ENCODE assay signal across 13 mouse cellular contexts in the genomic region with DNA sequence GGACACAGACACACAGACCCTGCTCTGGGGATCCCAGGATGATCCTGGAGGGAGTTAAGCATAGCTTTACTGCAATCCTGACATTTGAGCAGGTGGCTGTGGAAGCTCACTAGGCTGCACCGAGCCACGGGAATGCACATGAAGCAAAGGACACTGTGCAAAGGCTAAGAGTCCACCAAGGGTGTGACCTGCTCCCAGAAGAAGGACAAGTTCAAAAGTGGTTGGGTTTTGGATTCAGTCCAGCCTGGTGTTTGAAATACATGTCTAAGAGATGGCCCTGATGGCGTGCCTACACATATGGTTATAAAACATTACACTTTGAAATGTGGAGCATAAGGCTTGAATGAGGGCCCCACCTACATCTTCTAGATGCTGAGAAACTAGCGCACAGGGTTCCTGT. TPM values are rescaled to one million over a fixed set of nuclear protein-coding genes. Genes with fewer than 3 reads are reported as not detected.
DNase-seq lines count a peak whose midpoint lies in the region; ATAC-seq and TF ChIP-seq lines count a peak whose summit lies in the region.
"Had no signal": no experiment of that assay in that cellular context is flagged by ENCODE, and none has a peak within 500 bp of the region (broad histone marks: within the 10 kb centered on the region; RNA-seq: fewer than 3 reads in every experiment).

No protein-coding gene starts in this region.

- no peak overlapping the region for H3K4me2 ChIP-seq in heart, embryonic 12.5 days
- no peak overlapping the region for H3K4me2 ChIP-seq in midbrain, postnatal 0 days (ENCODE audit: low read depth, low read length, poor library complexity, severe bottlenecking)
- H3K4me2 ChIP-seq in stomach, embryonic 16.5 days (ENCODE audit: low read depth, low read length), result no peak overlapping the region
- H3K4me2 ChIP-seq: hindbrain, embryonic 13.5 days; liver, embryonic 13.5 days; midbrain, embryonic 15.5 days had no signal

- intact Hi-C loops in heart, postnatal 25 days (cut with DNase I), result no loop called here

- no peak overlapping the region for H3K9ac ChIP-seq in heart, embryonic 12.5 days
- no peak overlapping the region for H3K9ac ChIP-seq in midbrain, postnatal 0 days (replicated peaks; ENCODE audit: low read length, poor library complexity, severe bottlenecking)
- H3K9ac ChIP-seq in stomach, embryonic 16.5 days (ENCODE audit: low read length), result no peak overlapping the region
- H3K9ac ChIP-seq: hindbrain, embryonic 13.5 days; liver, embryonic 13.5 days; midbrain, embryonic 15.5 days had no signal

- no peak overlapping the region for H3K4me3 ChIP-seq in heart, embryonic 12.5 days
- H3K4me3 ChIP-seq in midbrain, embryonic 10.5 days, result no peak overlapping the region
- H3K4me3 ChIP-seq in midbrain, postnatal 0 days (ENCODE audit: low read depth, low read length), result no peak overlapping the region
- no peak overlapping the region for H3K4me3 ChIP-seq in kidney, adult 2 months (ENCODE audit: insufficient read depth, low read depth, low read length)
- H3K4me3 ChIP-seq in stomach, embryonic 16.5 days (replicated peaks; ENCODE audit: low read length), result no peak overlapping the region
- H3K4me3 ChIP-seq: hindbrain, embryonic 13.5 days; liver, embryonic 13.5 days; midbrain, embryonic 15.5 days had no signal

- no peaks in the 10 kb centered on the region for H3K9me3 ChIP-seq in heart, embryonic 12.5 days (replicated peaks)
- no peaks in the 10 kb centered on the region for H3K9me3 ChIP-seq in midbrain, embryonic 10.5 days (replicated peaks)
- H3K9me3 ChIP-seq in midbrain, postnatal 0 days (ENCODE audit: low read length), result no peaks in the 10 kb centered on the region
- H3K9me3 ChIP-seq in stomach, embryonic 16.5 days (replicated peaks; ENCODE audit: control insufficient read depth, low read length), result no peaks in the 10 kb centered on the region
- H3K9me3 ChIP-seq: hindbrain, embryonic 13.5 days; liver, embryonic 13.5 days; midbrain, embryonic 15.5 days had no signal

- H3K27me3 ChIP-seq in heart, embryonic 12.5 days (replicated peaks), result no peaks in the 10 kb centered on the region
- no peaks in the 10 kb centered on the region for H3K27me3 ChIP-seq in midbrain, embryonic 10.5 days (ENCODE audit: low read depth, poor library complexity, severe bottlenecking)
- H3K27me3 ChIP-seq in midbrain, postnatal 0 days (ENCODE audit: insufficient read depth, low read length), result no peaks in the 10 kb centered on the region
- no peaks in the 10 kb centered on the region for H3K27me3 ChIP-seq in kidney, adult 2 months (replicated peaks; ENCODE audit: control insufficient read depth, insufficient read depth, low read length)
- H3K27me3 ChIP-seq in stomach, embryonic 16.5 days (ENCODE audit: control insufficient read depth, insufficient read depth, low read length), result no peaks in the 10 kb centered on the region
- H3K27me3 ChIP-seq: hindbrain, embryonic 13.5 days; liver, embryonic 13.5 days; midbrain, embryonic 15.5 days had no signal

- TF ChIP-seq POLR2A in kidney, adult 2 months (IDR thresholded peaks at IDR 0.05; ENCODE audit: low read depth, low read length), result no peak

- no peak for DNase-seq in heart, postnatal 25 days (ENCODE audit: low spot score)
- no peak for DNase-seq in midbrain, embryonic 10.5 days (ENCODE audit: low spot score)
- DNase-seq in midbrain, postnatal 0 days (ENCODE audit: low spot score), result no peak
- peak; percentile 90 for DNase-seq in kidney, adult 2 months
- no peak for DNase-seq in layer of hippocampus, postnatal 14 days (ENCODE audit: low spot score in 2 of 2)
- DNase-seq in urinary bladder, postnatal 4 days (ENCODE audit: low spot score in 2 of 2), result no peak
- DNase-seq: liver, embryonic 13.5 days; spleen, adult 18-20 months; thymus, adult 2 months had no signal

- peaks cover 68% of the 10 kb centered on the region for H3K4me1 ChIP-seq in heart, embryonic 12.5 days (replicated peaks)
- H3K4me1 ChIP-seq in midbrain, embryonic 10.5 days, result peaks cover 89% of the 10 kb centered on the region
- peaks cover 29% of the 10 kb centered on the region for H3K4me1 ChIP-seq in midbrain, postnatal 0 days (ENCODE audit: insufficient read depth, low read length)
- peaks cover 52% of the 10 kb centered on the region for H3K4me1 ChIP-seq in kidney, adult 2 months (ENCODE audit: control insufficient read depth, insufficient read depth, low read length)
- H3K4me1 ChIP-seq in stomach, embryonic 16.5 days (ENCODE audit: control insufficient read depth, insufficient read depth, low read length), result peaks cover 61% of the 10 kb centered on the region

- no peak for ATAC-seq in heart, embryonic 12.5 days (ENCODE audit: insufficient number of reproducible peaks, low FRiP score)
- ATAC-seq in midbrain, postnatal 0 days (ENCODE audit: low FRiP score), result no peak
- ATAC-seq in stomach, embryonic 16.5 days (ENCODE audit: insufficient read depth, low FRiP score), result peak; percentile 19; the same call in 1 of the 2 replicates
- ATAC-seq: midbrain, embryonic 15.5 days had no signal

- no peak for TF ChIP-seq CTCF in midbrain, postnatal 0 days (IDR thresholded peaks at IDR 0.05)
- TF ChIP-seq CTCF in kidney, adult 2 months (conservative IDR thresholded peaks at IDR 0.05; ENCODE audit: insufficient read depth, insufficient read length, low read depth, low read length), result no peak

- H3K36me3 ChIP-seq in heart, embryonic 12.5 days, result 0 out of 2 replicates have a peak, but pooled peaks cover 3% of the 10 kb centered on the region
- H3K36me3 ChIP-seq in midbrain, embryonic 10.5 days, result peaks cover 10% of the 10 kb centered on the region; the same call in 1 of the 2 replicates
- no peaks in the 10 kb centered on the region for H3K36me3 ChIP-seq in midbrain, postnatal 0 days (ENCODE audit: insufficient read depth, low read length)
- no peaks in the 10 kb centered on the region for H3K36me3 ChIP-seq in kidney, adult 2 months (ENCODE audit: control insufficient read depth, insufficient read depth, low read length)
- H3K36me3 ChIP-seq in stomach, embryonic 16.5 days (ENCODE audit: control insufficient read depth, insufficient read depth, low read length), result no peaks in the 10 kb centered on the region
- H3K36me3 ChIP-seq: hindbrain, embryonic 13.5 days; liver, embryonic 13.5 days; midbrain, embryonic 15.5 days had no signal

- WGBS in heart, embryonic 12.5 days, result 67% methylated on average over 4 of the region's 4 CpGs
- 77% methylated on average over 4 of the region's 4 CpGs for WGBS in midbrain, embryonic 10.5 days
- WGBS in midbrain, postnatal 0 days, result 74% methylated on average over 4 of the region's 4 CpGs
- WGBS in kidney, adult 2 months, result 28% methylated on average over 4 of the region's 4 CpGs
- 41% methylated on average over 4 of the region's 4 CpGs for WGBS in stomach, embryonic 16.5 days

- peak overlapping the region; percentile 72; the same call in 1 of the 2 replicates for H3K27ac ChIP-seq in heart, embryonic 12.5 days (ENCODE audit: poor library complexity, severe bottlenecking)
- peak overlapping the region; percentile 43; the same call in 1 of the 2 replicates for H3K27ac ChIP-seq in midbrain, embryonic 10.5 days (replicated peaks)
- no peak overlapping the region for H3K27ac ChIP-seq in midbrain, postnatal 0 days (ENCODE audit: low read depth, low read length)
- peak overlapping the region; percentile 53; the same call in 1 of the 2 replicates for H3K27ac ChIP-seq in kidney, adult 2 months (ENCODE audit: insufficient read depth, low read depth, low read length)
- H3K27ac ChIP-seq in stomach, embryonic 16.5 days (ENCODE audit: low read length), result no peak overlapping the region
- H3K27ac ChIP-seq: liver, embryonic 13.5 days; midbrain, embryonic 15.5 days had no signal

RNA-seq across cellular contexts. Expression of gene Pbx1, which starts 50.6 kb away (rescaled TPM):
- 26.2 and 26.3 TPM in 2 replicates for polyA plus RNA-seq in heart, embryonic 12.5 days (2016; fragmentation: Nextera tagmentation; extraction: Ambion mirVana)
- 10 to 100 TPM; 51.3 to 55.2 TPM for total RNA-seq in heart, postnatal 25 days (2021)
- polyA plus RNA-seq in midbrain, embryonic 10.5 days (2016; fragmentation: Nextera tagmentation; extraction: Ambion mirVana), result 34.9 and 42.3 TPM in 2 replicates
- 83.4 and 104 TPM in 2 replicates for total RNA-seq in midbrain, postnatal 0 days (2014; rRNA removed)
- polyA plus RNA-seq in midbrain, postnatal 0 days (2015; fragmentation: Nextera tagmentation; extraction: Ambion mirVana), result 50.6 and 57.6 TPM in 2 replicates
- polyA plus RNA-seq in kidney, adult 2 months (2012; rRNA removed), result 46.9 and 49.2 TPM in 2 replicates
- polyA plus RNA-seq in stomach, embryonic 16.5 days (2015; fragmentation: Nextera tagmentation; extraction: Ambion mirVana), result 32.4 and 35.6 TPM in 2 replicates
- total RNA-seq in layer of hippocampus, postnatal 14 days (2021), result 100 to 1,000 TPM; 103 to 106 TPM

Comparison
In these comparisons a context has a peak if more than half of its experiments do, and no peak if none do; other contexts are left out.
1. H3K27ac ChIP-seq: peak in heart, embryonic 12.5 days (single experiment), midbrain, embryonic 10.5 days (single experiment) and kidney, adult 2 months (single experiment); none in midbrain, postnatal 0 days (single experiment) and stomach, embryonic 16.5 days (single experiment).